Mouse (Mus musculus) fat pad, adult 2 months (tissue): ENCODE data around the gene Tmprss7.

Experiments used
- DNase-seq: peaks from one replicate; pipeline ENCODE4 v3.0.0-alpha.2; 2011; ENCODE audit warnings: low read depth, low spot score; ENCODE audit errors: extremely low read depth

Tmprss7 gene

GRCm38 (mm10) chr16:45686833-45687232 lies 6.6 kb downstream of the Tmprss7 start:
- DNase-seq, result no peak

GRCm38 (mm10) chr16:45685295-45685694 lies 8.2 kb downstream of the Tmprss7 start:
- DNase-seq, result no peak

GRCm38 (mm10) chr16:45684815-45685214 lies 8.6 kb downstream of the Tmprss7 start:
- DNase-seq, result no peak

- no peak for DNase-seq
Measured at GRCm38 (mm10) chr16:45676462-45676861, 17.0 kb downstream of the Tmprss7 start.

GRCm38 (mm10) chr16:45670005-45670404 lies 23.5 kb downstream of the Tmprss7 start:
- DNase-seq, result no peak

GRCm38 (mm10) chr16:45668178-45668577 lies 25.3 kb downstream of the Tmprss7 start:
- no peak for DNase-seq

- no peak for DNase-seq
Measured at GRCm38 (mm10) chr16:45666136-45666535, 27.3 kb downstream of the Tmprss7 start.

- no peak for DNase-seq
Measured at GRCm38 (mm10) chr16:45662381-45662780, 31.1 kb downstream of the Tmprss7 start.

GRCm38 (mm10) chr16:45659596-45659995 lies 33.9 kb downstream of the Tmprss7 start:
- DNase-seq, result no peak

- DNase-seq, result no peak
Measured at GRCm38 (mm10) chr16:45658248-45658647, 35.2 kb downstream of the Tmprss7 start.

- DNase-seq, result no peak
Measured at GRCm38 (mm10) chr16:45657574-45658159, 35.8 kb downstream of the Tmprss7 start.

- no peak for DNase-seq
Measured at GRCm38 (mm10) chr16:45654465-45654864, 39.0 kb downstream of the Tmprss7 start.

- no peak for DNase-seq
Measured at GRCm38 (mm10) chr16:45653934-45654332, 39.5 kb downstream of the Tmprss7 start, which contains the start of gene BC016579. BC016579 (minus strand) TSS chr16:45654068.

- no peak for DNase-seq
Measured at GRCm38 (mm10) chr16:45653009-45653933, 40.2 kb downstream of the Tmprss7 start.

- DNase-seq, result no peak
Measured at GRCm38 (mm10) chr16:45651497-45651896, 42.0 kb downstream of the Tmprss7 start.

- DNase-seq, result no peak
Measured at GRCm38 (mm10) chr16:45644380-45644779, 49.1 kb downstream of the Tmprss7 start.

- no peak for DNase-seq
Measured at GRCm38 (mm10) chr16:45643944-45644343, 49.5 kb downstream of the Tmprss7 start.

GRCm38 (mm10) chr16:45641301-45641700 lies 52.2 kb downstream of the Tmprss7 start:
- no peak for DNase-seq

- DNase-seq, result no peak
Measured at GRCm38 (mm10) chr16:45640070-45640762, 53.2 kb downstream of the Tmprss7 start.

- DNase-seq, result no peak
Measured at GRCm38 (mm10) chr16:45635826-45636225, 57.6 kb downstream of the Tmprss7 start.

- no peak for DNase-seq
Measured at GRCm38 (mm10) chr16:45632420-45632819, 61.0 kb downstream of the Tmprss7 start.
